Mouse (Mus musculus): ENCODE results near the gene Tlnrd1. TPM values are rescaled to one million over a fixed set of nuclear protein-coding genes. Genes with fewer than 3 reads are reported as not detected.

Gene Tlnrd1
- polyA plus RNA-seq, 1 experiment from 2014 or later, result 10.9 TPM

DNA sequence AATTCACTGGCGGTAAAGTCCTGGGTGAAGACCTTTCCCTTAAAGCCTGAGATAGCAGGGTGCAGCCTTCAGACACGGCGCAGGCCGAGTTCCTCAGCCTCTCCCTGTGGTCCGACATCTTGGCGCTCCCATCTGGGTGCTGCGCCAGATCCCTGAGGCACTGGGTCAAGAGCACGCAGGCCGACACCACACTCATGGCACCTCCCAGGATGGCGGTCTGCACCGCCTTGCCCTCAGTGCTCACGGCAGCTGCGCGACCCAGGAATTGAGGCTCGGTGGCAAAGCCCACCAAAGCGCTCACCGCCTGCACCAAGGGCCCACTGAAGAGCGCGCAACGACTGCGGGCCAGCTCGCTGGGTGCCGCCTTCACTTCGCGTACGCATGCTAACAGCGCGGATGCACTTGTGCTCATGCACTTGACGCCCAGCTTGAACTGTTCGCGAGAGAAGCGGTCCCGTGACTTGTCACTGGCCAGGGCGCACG is 1.9 kb downstream of the Tlnrd1 start:
- 91% methylated on average over 35 of the region's 35 CpGs for WGBS
- Histone ChIP-seq H3K9ac (no peak overlapping the region; the same call in 1 of the 2 replicates), H3K4me1 (peaks cover 62% of the 10 kb centered on the region), H3K36me3 (replicated peaks) (peaks cover 10% of the 10 kb centered on the region), H3K9me3 (peaks cover 9% of the 10 kb centered on the region; the same call in 1 of the 2 replicates), H3K27me3 (no peaks in the 10 kb centered on the region), H3K4me2 (peak overlapping the region; percentile 84), H3K27ac (no peak overlapping the region), H3K4me3 (replicated peaks) (peak overlapping the region; percentile 64)
- no peak for ATAC-seq (ENCODE audit: low FRiP score)

DNA sequence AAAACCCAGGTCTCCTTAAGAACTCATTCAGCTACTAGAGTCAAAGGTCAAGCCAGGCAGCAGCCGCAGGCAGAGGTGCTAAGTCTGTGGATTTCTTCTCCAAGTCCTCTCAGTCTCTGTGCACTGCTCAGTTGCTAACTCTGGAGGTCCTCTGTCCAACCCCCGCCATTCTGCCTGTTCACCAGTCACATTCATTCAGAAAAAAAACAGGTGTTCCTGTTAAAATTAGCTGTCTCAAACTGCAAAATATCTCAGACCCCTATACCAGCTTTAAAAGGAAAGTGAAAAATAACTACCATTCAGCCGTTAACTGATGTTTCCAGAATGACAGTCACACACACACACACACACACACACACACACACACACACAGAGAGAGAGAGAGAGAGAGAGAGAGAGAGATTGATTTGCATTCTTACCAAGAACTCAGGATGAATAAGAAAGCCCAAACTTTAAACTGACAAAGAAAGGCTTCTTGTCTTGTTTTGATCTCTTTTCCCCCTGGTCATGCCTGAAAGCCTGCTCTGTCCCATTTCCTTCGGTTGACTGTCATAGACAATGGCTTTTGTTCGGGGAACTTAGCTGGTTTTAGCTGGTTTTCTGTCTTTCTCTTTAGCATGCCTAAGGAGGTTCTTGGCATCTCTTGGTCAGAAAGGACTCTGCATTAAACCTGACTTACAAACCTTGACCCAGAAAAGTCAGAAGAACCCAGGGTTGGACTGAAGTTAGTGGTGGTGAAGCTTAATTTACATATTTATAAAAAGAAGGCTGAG is 5.2 kb downstream of the Tlnrd1 start:
- Histone ChIP-seq H3K9me3 (0 out of 2 replicates have a peak, but pooled peaks cover 5% of the 10 kb centered on the region), H3K4me2 (peak overlapping the region; percentile 13; the same call in 1 of the 2 replicates), H3K9ac (no peak overlapping the region), H3K27me3 (no peaks in the 10 kb centered on the region), H3K4me3 (replicated peaks) (no peak overlapping the region), H3K36me3 (replicated peaks) (peaks cover 14% of the 10 kb centered on the region), H3K27ac (no peak overlapping the region), H3K4me1 (peaks cover 53% of the 10 kb centered on the region)
- 3% methylated on average over 5 of the region's 5 CpGs for WGBS
- no peak for ATAC-seq (ENCODE audit: low FRiP score)

DNA sequence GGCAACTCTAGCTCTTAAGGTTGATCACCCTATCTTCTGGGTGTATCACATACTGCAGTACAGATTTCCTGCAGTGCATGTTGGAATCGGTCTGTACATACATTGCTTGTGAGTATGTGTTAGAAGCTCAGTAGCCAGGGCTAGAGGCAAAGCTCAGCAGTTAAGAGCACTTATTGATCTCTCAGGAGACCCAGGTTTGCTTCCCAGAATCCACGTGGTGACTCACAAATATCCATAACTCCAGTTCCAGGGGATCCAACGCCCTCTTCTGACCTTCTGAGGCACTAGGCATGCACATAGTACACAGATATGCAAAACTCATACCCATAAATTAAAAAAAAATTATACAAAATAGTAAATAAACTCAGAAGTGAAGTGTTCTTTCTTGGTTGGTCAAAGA is 7.0 kb downstream of the Tlnrd1 start:
- no peak overlapping the region for H3K4me2 ChIP-seq
- no peaks in the 10 kb centered on the region for H3K27me3 ChIP-seq
- WGBS, result 85% methylated on average over 3 of the region's 3 CpGs
- H3K27ac ChIP-seq, result no peak overlapping the region
- H3K4me1 ChIP-seq, result peaks cover 37% of the 10 kb centered on the region
- ATAC-seq (ENCODE audit: low FRiP score), result no peak
- H3K9me3 ChIP-seq, result 0 out of 2 replicates have a peak, but pooled peaks cover 1% of the 10 kb centered on the region
- H3K4me3 ChIP-seq (replicated peaks), result no peak overlapping the region
- H3K9ac ChIP-seq, result no peak overlapping the region
- H3K36me3 ChIP-seq (replicated peaks), result peaks cover 9% of the 10 kb centered on the region

DNA sequence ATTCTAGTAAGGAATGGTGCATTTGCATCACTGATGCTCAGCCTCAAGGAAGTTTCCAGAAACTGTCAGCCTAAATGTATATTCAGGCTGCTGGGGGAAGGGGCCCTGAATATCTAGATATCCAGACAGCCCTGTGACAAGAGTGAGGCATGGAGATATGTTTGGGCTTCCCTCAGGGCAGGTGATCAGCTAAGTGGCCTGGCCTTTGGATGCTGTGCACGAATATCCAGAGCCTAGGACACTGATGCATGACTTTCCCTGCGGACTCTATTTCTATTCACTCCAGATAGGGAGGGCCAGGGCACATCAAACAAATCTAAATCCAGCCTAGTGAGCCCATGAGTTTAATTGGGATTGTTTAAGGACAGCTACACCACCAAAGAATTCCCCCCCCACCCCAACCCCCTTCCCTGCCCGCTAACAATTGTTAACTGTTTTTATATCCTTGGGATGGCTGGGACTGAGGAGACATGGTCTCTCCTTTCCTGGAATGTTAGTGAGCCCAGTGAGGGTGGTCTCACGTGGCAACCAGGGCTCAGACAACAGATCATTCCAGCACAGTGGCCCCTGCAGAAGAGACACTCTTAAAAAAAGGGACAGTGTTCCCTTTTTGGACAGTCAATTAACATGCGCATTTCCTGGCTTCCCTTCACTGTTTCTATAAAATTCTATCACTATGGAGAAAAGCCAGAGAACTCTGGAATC is 14.1 kb downstream of the Tlnrd1 start:
- no peaks in the 10 kb centered on the region for H3K36me3 ChIP-seq (replicated peaks)
- H3K27ac ChIP-seq, result no peak overlapping the region
- H3K27me3 ChIP-seq, result no peaks in the 10 kb centered on the region
- H3K4me3 ChIP-seq (replicated peaks), result no peak overlapping the region
- H3K4me1 ChIP-seq, result peaks cover 8% of the 10 kb centered on the region
- no peaks in the 10 kb centered on the region for H3K9me3 ChIP-seq
- no peak overlapping the region for H3K4me2 ChIP-seq
- 33% methylated on average over 5 of the region's 5 CpGs for WGBS
- ATAC-seq (ENCODE audit: low FRiP score), result no peak
- no peak overlapping the region; the same call in 1 of the 2 replicates for H3K9ac ChIP-seq

DNA sequence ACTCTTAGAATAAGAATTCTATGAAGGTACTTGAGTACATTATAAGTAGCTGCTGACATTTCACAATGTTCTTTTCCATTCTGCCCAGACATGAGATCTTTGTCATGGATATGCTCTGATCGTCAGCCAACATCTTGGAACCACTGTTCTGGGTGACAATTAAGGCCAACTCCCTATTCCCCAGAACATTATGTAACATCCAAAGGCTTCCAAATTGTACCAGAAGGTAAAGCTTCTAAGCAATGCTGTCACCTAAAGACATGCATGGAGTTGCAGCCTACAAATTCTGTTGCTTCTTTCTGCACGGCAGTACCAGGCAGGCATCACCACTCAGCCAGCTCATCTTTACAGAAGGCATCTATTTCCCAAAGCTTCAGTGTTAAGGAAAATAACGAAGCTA is 15.9 kb downstream of the Tlnrd1 start:
- no peak overlapping the region for H3K27ac ChIP-seq
- no peaks in the 10 kb centered on the region for H3K27me3 ChIP-seq
- H3K4me3 ChIP-seq (replicated peaks), result no peak overlapping the region
- no peak overlapping the region for H3K9ac ChIP-seq
- peaks cover 8% of the 10 kb centered on the region for H3K4me1 ChIP-seq
- WGBS, result 68% methylated on average over 3 of the region's 3 CpGs
- no peaks in the 10 kb centered on the region for H3K9me3 ChIP-seq
- no peak for ATAC-seq (ENCODE audit: low FRiP score)
- no peak overlapping the region for H3K4me2 ChIP-seq
- no peaks in the 10 kb centered on the region for H3K36me3 ChIP-seq (replicated peaks)

DNA sequence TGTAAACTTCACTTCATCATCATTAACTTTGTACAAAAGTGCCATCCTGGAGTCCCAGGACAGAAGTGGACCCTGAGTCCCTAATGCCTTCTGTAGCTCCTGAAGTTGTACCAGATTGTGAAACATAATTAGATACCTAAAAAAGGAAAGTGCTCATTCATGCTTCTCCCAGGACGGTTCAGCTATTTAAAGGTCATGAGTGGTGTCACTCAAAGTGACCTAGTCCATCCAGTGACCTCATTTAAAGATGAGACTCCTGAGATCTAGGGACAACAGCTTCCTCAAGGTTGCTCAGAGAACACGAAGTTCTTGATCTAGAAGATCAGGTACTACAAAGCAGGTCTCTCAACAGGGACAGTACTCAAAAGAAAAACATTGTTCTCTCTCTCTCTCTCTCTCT is 20.6 kb downstream of the Tlnrd1 start:
- Histone ChIP-seq H3K9ac (no peak overlapping the region), H3K4me1 (no peaks in the 10 kb centered on the region), H3K36me3 (replicated peaks) (no peaks in the 10 kb centered on the region), H3K4me2 (no peak overlapping the region), H3K27me3 (no peaks in the 10 kb centered on the region), H3K9me3 (no peaks in the 10 kb centered on the region), H3K4me3 (replicated peaks) (no peak overlapping the region), H3K27ac (no peak overlapping the region)
- ATAC-seq (ENCODE audit: low FRiP score), result no peak
- WGBS, result 63% methylated on average over 2 of the region's 2 CpGs

DNA sequence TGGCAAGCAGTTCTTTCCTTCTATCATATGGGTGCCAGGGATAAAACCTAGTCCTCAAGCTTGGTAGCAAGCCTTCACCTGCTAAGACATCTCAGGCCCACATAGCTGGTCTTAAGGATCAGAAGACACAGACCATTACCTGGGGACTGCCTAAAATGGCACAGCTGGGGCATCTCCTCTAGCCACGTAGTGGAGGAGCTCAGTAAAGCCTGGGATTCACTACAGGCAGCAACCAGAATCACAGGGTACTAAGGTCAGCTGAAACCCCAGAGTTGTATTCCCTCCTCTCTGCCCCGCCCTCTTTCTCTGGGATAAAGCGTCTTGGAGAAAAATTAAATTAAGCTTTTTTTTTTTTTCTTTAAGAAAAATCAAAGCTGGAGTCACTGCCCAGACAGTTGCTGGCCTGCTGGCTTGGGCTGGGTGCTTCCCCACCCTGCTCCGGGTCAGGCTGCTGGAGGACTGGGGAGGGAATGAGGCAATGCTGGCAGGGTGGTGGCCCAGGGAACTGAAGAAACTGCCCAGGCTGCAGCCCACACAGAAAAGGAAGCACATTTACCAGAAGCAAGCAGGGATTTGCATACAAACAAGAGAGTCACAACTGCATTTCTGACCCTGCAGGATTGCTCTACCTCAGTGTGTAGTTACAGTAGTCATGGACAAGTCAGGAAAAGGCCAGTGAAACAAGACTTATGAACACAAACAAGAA is 24.6 kb downstream of the Tlnrd1 start:
- Histone ChIP-seq H3K9me3 (no peaks in the 10 kb centered on the region), H3K4me2 (no peak overlapping the region), H3K27ac (no peak overlapping the region), H3K4me3 (replicated peaks) (no peak overlapping the region), H3K36me3 (replicated peaks) (no peaks in the 10 kb centered on the region), H3K27me3 (no peaks in the 10 kb centered on the region), H3K4me1 (no peaks in the 10 kb centered on the region), H3K9ac (no peak overlapping the region)
- 60% methylated on average over 4 of the region's 4 CpGs for WGBS
- ATAC-seq (ENCODE audit: low FRiP score), result no peak

DNA sequence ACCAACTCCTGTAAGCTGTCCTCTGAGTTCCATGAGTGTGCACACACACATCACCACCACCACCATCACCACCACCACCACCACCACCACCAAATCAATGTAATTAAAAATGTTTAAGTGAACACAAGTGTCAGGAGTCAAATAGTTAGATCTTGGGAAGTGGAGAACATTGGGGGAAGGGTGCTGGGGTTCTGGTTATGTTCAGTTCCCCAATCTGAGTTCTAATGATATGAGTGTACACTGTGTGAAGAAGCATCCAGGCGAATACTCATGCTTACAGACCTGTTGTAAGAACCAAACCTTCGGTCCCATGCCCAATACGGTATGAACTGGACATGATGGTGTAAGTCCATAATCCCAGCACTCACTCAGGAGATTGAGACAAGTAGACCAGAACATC is 26.2 kb downstream of the Tlnrd1 start:
- WGBS, result 96% methylated on average over 3 of the region's 3 CpGs
- no peaks in the 10 kb centered on the region for H3K9me3 ChIP-seq
- no peak overlapping the region for H3K27ac ChIP-seq

DNA sequence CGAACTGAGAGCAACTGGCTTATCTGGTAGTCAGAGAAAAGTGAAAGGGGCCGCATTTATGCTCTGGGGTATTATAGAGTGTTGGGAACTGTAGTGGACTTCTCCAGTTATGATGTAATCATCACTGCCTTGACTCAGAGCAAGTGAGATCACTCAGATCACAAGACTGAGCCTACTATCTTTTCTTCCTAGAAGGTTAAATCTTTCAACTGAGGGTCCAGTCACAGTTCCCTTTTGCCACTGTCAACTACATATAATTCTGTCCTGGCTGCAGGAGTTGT is 27.0 kb downstream of the Tlnrd1 start:
- Histone ChIP-seq H3K4me3 (replicated peaks) (no peak overlapping the region), H3K27ac (no peak overlapping the region), H3K27me3 (no peaks in the 10 kb centered on the region), H3K4me2 (no peak overlapping the region), H3K9me3 (no peaks in the 10 kb centered on the region), H3K9ac (no peak overlapping the region), H3K4me1 (0 out of 2 replicates have a peak, but pooled peaks cover 7% of the 10 kb centered on the region), H3K36me3 (replicated peaks) (no peaks in the 10 kb centered on the region)
- no peak for ATAC-seq (ENCODE audit: low FRiP score)
- WGBS, result 85% methylated on average over 2 of the region's 2 CpGs

More for the DNA sequence above, 26.2 kb downstream of the Tlnrd1 start:
- Histone ChIP-seq H3K36me3 (replicated peaks) (no peaks in the 10 kb centered on the region), H3K9ac (no peak overlapping the region), H3K4me1 (no peaks in the 10 kb centered on the region), H3K4me2 (no peak overlapping the region), H3K4me3 (replicated peaks) (no peak overlapping the region), H3K27me3 (no peaks in the 10 kb centered on the region)
- no peak for ATAC-seq (ENCODE audit: low FRiP score)

DNA sequence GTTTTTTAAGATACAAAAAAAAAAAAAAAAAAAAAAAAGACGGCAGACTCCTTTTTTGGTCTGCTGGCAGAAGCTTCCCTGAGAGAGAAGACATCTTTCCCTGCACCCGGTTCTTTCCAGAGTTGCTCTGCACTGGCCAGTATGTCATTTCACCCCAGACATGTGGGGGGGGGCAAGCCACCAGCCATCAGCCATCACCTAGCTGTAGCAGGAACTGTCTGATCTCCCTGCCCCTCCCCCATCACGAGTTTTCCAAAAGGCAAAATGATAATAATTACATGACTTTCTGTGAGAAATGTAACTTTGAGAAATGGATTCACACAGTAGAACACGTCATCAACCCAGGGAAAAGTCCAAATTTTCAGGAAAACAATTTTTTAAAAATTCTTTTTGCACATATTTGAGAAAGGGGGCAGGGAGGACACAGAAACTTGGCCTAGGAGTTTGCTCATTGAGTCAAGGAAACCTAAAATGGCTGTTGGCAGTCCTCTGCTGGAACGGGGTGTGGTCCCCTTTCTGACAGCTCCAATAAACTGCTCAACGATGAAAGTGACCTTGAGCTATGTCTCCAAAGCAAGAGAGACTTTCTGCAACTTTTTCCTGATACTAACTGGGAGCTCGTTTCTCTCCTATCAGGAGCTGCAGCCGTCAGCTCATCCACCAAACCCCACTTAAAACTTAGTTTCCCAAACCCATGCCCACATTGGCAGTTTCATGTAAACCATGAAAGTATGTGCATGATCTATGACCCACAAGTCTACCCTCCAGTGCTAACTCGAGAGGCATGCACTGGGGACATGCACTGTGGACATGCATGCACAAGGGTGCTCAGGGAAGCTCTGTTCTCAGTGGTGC is 27.5 kb downstream of the Tlnrd1 start:
- no peaks in the 10 kb centered on the region for H3K36me3 ChIP-seq (replicated peaks)
- H3K9me3 ChIP-seq, result no peaks in the 10 kb centered on the region
- 0 out of 2 replicates have a peak, but pooled peaks cover 11% of the 10 kb centered on the region for H3K4me1 ChIP-seq
- ATAC-seq (ENCODE audit: low FRiP score), result no peak
- WGBS, result 85% methylated on average over 9 of the region's 9 CpGs
- no peak overlapping the region for H3K27ac ChIP-seq
- H3K4me3 ChIP-seq (replicated peaks), result no peak overlapping the region
- no peak overlapping the region for H3K9ac ChIP-seq
- no peaks in the 10 kb centered on the region for H3K27me3 ChIP-seq
- H3K4me2 ChIP-seq, result no peak overlapping the region

DNA sequence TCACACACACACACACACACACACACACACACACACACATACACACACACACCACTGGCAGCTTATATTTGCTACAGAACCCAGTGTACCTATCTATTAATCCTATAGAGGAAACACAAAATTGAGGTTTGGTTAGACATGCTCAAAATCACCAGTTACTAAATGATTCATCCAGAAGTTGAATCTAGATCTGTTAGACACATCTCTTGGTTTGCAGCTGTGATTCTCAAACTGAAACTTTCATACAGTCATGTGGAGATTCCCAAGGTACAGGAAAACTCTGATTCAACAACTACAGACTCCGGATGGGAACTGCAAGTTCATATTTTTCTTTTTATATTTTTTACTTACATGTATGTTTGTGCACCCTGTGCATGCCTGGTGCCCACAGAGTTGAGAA is 28.9 kb downstream of the Tlnrd1 start:
- no peak overlapping the region for H3K27ac ChIP-seq
- no peaks in the 10 kb centered on the region for H3K36me3 ChIP-seq (replicated peaks)
- no peak overlapping the region for H3K9ac ChIP-seq
- WGBS, result 94% methylated on average over 1 of the region's 1 CpGs
- no peak for ATAC-seq (ENCODE audit: low FRiP score)
- H3K27me3 ChIP-seq, result no peaks in the 10 kb centered on the region
- no peaks in the 10 kb centered on the region for H3K9me3 ChIP-seq
- H3K4me1 ChIP-seq, result 0 out of 2 replicates have a peak, but pooled peaks cover 11% of the 10 kb centered on the region
- H3K4me3 ChIP-seq (replicated peaks), result no peak overlapping the region
- no peak overlapping the region for H3K4me2 ChIP-seq

All from forebrain, embryonic 12.5 days (tissue).